Mouse (Mus musculus): ENCODE measurements around the gene Pde7b. TPM values are rescaled to one million over a fixed set of nuclear protein-coding genes. Genes with fewer than 3 reads are reported as not detected.

Gene Pde7b
- total RNA-seq, 2 experiments from 2014 or later, result 41.4 to 66.1 TPM

DNA sequence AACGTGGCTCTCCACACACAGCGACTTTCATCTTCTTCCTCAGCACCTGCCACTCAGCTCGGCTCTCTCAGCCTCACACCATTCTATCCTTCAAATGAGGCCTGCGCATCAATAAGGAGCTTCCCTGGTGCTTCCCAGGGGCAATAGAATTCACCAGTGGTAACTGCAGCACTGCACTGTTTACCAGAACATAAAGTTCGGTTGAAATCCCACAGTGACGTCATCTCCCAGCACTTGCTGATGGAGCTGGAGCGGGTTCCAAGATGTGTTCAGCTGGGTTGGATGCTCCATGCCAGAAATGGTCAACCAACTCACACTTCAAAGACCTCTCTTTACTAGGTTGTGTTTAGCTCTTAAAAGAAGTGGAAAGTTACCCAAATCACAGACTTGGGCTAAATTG is 65.6 kb downstream of the Pde7b start:
- intact Hi-C loops (cut with DNase I), result loop anchor here (2.0 kb wide), 2 partner anchors 66 to 160 kb away; partner anchors contain the start of gene Pde7b
- DNase-seq (ENCODE audit: low spot score in 2 of 2), result peak in 1 of 2 experiments; percentile 53

DNA sequence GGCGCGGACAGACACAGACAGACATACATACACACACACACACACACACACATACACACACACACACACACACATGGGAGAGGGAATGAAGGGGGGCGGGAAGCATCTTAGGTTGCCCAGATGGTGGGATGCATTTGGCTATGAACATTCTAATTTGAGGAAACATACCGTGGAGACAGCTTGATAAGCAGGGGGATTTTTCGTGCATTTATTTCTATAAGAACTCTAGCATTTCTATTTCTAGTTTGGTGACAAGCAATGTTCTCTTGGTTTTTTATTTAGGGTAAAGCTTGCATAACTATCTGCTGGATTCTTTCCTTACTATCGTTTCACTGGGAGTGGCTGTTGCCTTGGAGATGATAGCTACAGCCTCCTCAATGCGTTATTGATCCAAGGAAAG is 66.2 kb downstream of the Pde7b start:
- DNase-seq (ENCODE audit: low spot score in 2 of 2), result peak in 1 of 2 experiments; percentile 67
- intact Hi-C loops (cut with DNase I), result loop anchor here (2.0 kb wide), 2 partner anchors 66 to 160 kb away; partner anchors contain the start of gene Pde7b

DNA sequence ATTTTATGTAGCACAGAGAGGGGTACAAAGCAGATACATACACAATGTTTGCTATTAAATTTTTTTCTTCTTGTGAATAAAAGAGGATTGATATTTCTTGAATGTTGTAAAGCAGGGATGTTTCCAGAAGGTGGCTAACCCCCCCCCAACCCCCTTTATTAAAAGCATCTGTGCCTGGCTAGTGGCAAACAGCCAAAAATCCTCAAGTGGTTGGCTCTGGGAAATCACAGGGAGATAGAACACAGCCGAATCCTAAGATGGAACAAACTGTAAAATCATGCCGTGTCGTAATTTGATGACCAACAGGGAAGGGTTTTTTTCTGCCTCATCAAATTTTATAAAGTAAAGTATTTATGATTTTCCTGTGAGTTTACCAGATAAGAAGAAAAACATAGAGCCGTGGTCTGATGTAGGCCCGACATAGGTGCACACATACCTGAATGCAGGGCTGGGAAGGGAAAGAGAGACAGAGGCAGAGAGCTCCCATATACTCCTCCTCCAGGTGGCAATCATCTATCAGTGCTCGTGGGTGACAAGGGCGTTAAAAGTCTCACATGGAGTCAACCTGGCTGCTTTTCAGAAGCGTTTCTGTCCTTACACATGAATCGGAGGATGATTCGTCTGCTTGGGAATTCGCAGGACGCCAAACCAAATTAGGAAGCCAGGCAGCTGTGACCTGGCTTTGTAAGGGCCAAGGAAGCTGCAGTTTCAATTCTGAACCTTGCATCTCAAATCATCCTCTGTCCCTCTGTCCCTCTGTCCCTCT is 67.4 kb downstream of the Pde7b start:
- DNase-seq (ENCODE audit: low spot score in 2 of 2), result no peak
- intact Hi-C loops (cut with DNase I), result loop anchor here (2.0 kb wide), 2 partner anchors 67 to 161 kb away; partner anchors contain the start of gene Pde7b

DNA sequence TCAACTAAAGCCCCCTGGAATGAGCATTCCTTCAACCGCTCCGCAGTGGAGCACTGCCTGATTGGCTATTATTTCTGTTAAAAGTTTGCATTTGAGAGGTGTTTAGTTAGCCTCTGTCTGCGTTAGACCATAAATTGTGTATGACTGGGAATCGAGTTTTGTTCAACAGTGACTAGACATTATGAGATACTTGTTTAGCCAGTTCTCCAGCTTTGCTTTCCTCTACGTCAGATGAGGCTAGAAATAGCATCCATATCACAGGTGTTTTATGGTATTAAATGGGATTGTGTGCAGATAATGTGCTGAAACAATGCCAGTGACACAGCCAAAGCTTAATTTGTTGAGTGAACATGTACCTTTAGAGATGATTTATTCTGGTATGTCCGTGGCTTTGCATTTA is 70.3 kb downstream of the Pde7b start:
- intact Hi-C loops (cut with DNase I), result no loop called here

DNA sequence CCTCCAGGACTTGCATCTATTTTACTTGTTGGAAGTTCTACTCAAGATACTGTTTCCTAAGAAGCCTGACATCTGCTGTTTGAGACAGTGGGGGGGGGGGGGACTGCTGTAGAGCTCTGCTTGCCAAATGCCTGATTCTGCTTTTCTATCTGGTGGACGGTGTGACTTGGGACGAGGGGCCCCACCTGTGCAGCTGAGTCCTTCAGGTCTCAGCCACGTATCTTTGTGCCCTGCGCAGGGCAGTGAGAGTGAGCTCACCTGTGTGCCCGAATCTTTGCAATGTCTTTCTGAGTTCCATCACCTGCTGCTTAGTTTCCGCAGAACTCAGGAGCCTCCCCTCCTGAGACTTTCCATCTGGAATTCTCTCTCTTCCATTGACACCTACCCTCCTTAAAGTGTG is 70.7 kb downstream of the Pde7b start:
- intact Hi-C loops (cut with DNase I), result no loop called here
- no peak for DNase-seq (ENCODE audit: low spot score in 2 of 2)

More for the DNA sequence above, 70.3 kb downstream of the Pde7b start:
- no peak for DNase-seq (ENCODE audit: low spot score in 2 of 2)

DNA sequence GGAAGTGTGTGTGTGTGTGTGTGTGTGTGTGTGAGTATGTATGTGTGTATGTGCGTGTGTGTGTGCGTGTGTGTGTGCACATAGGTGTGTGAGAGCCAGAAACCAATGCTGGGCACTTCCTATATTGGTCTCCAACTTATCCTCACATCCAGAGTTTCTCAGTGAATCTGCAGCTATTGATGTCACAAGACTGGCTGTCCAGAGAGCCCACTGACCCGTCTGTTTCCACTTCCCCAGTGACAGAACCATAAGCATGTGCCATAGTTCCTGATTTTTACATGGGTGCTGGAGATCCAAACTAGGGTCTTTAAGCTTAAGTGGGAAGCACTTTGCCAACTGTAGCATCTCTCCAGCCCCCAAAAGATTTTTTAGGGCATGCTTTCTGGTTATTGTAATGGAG is 71.6 kb downstream of the Pde7b start:
- no peak for DNase-seq (ENCODE audit: low spot score in 2 of 2)
- intact Hi-C loops (cut with DNase I), result no loop called here

DNA sequence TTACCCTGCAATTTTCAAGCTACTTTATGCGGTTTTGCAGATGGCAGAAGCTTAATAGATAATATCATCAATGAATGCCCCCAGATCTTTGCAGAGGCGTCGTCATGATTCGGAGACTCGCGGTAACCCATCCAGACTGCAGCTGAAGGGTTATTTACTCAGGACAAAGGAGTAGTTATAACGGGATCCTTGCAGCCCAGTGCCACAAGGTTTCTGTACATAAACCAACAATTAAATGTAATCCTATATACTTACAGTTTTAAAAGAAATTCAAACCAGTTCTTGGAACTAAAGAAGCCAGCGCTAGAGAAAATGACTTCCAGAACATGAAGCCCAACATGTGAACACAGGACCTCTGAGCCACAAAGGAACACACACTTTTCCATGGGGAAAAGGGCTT is 88.5 kb downstream of the Pde7b start:
- intact Hi-C loops (cut with DNase I), result no loop called here
- DNase-seq (ENCODE audit: low spot score in 2 of 2), result no peak

DNA sequence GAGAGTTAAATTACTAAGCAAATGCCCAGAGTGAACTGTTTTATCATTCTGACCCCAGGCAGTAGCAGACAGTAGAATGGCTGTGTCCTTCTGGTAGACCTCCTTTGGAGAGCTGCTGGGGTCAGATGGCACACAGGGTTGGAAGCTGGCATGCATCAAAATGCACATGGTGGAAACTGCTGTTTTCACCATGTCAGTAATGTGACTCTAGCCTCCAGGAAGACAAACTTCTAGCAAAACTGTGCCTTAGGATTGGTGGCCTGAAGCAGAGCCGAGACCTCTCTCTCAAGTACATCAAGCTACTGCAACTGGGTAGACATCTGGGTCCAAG is 91.8 kb downstream of the Pde7b start:
- no peak for DNase-seq (ENCODE audit: low spot score in 2 of 2)

DNA sequence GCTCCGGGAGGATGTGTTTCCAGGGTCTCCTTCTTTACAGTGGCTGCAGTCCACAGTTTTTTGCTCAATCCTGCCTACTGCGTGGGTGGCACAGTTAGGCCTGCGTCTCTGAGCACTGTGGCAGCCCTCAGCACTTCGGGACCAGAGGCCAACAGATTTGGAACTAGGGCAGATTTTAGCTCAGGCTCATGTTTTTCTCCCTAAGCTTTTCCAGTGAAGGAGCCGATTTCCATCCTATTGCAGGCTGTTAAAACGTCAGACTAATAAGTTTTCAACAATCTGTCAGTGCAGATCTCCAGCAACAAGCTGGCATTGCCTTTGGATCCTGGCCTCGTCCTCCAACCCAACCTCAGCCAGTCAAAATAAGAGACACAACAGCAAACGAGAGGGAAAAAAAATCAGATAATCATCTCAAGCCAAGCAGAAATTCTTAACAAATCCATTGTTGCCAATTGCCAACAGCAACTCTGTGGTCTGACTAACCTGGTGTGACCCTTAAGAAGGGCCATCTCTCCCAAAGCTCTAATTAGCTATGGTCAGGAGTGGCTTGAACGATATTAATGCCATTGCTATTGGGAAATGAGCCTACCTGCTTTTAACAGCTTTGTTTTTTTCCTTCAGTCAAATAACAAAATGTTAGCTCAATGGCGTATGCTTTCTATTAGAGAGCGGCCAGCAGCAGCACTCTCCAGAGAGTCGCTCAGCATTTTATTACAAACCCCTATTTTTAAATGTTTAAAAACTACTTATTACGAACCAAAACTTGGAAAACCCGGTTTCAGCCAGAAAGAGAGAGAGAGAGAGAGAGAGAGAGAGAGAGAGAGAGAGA is 92.4 kb downstream of the Pde7b start:
- DNase-seq (ENCODE audit: low spot score in 2 of 2), result peak in 1 of 2 experiments; percentile 5
- intact Hi-C loops (cut with DNase I), result no loop called here

More for the DNA sequence above, 91.8 kb downstream of the Pde7b start:
- intact Hi-C loops (cut with DNase I), result no loop called here

DNA sequence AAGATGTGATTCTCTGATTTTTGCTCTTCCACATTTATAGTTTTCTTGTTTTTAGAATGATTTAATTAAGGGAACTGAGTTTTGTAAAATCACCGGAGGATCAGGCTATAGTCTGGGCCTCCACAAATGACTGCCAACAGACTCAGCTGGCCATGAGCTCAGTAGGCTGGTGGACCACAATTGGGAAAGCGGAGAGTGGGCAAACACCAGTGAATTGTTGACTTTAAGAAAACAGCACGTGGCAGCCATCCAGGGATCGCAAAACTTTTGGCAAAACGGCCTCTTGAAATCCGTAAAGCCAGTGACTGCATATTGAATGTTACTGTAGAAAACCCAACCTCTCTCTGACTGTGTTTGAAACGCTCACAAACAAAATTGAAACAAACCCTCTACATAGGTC is 94.8 kb downstream of the Pde7b start:
- intact Hi-C loops (cut with DNase I), result no loop called here
- DNase-seq (ENCODE audit: low spot score in 2 of 2), result no peak

DNA sequence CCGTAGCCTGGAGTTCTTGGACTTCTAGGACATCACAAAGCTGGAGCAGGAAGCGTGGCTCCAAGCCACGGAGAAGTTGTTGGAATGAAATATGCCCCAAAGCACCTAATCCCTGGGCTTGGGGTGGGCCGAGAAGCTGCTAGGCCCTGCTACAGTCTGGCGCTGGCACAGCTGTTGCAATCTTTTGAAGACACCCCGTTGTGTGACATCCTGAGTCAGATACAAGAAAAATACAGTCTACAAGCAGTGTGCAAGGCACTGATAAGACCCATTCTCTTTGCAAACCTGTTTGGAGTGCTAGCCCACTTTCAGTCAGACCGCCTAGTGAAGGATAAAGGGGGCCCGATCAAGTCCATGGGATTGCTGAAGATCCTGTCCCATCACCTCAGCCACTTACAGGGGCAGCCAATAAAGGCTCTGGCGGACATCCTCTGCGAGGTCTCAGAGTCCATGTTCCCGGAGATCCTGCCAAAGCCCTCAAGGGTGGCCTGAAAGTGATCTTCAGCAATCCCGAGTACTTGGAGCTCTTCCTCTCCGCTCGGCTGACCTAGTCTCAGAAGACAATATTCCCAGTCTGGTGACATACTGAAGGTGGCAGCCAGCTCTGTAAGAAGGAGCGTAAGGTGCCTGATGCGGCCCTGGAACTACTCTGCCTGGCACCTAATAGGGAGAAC is 99.0 kb downstream of the Pde7b start:
- intact Hi-C loops (cut with DNase I), result no loop called here
- no peak for DNase-seq (ENCODE audit: low spot score in 2 of 2)

DNA sequence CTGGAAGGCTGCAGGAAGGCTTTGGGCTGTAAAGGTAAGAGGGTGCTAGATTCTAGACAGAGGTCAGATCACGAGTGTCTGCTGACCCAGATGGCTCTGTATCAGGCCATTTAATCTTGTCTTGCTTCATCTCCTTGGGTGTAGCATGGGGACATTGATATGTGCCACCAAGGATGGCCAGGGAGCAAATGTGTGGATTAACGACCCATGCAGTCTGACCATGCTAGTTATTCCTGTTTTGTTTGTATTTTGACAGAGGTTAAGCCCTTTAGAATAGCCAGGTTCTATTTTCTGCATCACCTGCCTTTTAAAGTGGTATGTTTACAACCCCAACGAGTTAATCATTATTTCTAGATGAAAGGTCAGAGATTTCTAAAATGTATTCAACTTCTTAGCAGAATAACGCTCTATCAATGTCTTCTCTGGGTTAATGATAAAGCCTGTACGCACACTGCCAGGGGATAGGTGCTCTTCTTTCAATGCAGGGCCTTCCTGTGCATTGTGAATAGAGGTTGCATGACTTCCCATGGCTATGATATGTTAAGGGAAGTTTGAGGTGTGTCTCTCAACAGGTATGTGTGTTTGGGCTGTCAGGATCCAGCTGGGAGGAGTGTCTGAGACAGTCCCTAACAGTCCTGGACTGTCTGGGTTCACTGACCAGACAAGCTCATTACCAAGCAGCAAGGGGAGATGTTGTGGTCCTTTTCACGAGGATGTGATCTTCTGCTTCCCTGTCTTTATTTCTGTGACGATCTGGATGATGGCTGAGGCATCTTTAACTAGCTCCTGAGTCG is 103.0 kb downstream of the Pde7b start:
- intact Hi-C loops (cut with DNase I), result no loop called here
- DNase-seq (ENCODE audit: low spot score in 2 of 2), result no peak

DNA sequence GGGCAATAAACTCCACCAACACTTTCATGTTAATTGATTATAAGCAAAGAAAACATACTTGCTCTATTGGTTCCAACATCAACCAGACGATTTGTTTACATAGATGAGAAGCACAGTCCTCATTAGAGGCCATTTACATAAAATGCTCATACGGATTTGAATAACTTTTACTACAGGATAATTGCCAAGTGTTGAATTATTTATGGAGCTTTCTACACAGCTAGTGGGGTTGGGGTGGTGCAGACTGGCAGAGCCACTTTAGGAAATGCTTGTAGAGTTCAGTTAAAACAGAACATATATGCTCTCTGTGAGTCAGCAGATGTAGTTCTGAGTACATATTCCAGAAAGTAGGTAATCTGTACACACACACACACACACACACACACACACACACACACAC is 118.9 kb downstream of the Pde7b start:
- intact Hi-C loops (cut with DNase I), result no loop called here

DNA sequence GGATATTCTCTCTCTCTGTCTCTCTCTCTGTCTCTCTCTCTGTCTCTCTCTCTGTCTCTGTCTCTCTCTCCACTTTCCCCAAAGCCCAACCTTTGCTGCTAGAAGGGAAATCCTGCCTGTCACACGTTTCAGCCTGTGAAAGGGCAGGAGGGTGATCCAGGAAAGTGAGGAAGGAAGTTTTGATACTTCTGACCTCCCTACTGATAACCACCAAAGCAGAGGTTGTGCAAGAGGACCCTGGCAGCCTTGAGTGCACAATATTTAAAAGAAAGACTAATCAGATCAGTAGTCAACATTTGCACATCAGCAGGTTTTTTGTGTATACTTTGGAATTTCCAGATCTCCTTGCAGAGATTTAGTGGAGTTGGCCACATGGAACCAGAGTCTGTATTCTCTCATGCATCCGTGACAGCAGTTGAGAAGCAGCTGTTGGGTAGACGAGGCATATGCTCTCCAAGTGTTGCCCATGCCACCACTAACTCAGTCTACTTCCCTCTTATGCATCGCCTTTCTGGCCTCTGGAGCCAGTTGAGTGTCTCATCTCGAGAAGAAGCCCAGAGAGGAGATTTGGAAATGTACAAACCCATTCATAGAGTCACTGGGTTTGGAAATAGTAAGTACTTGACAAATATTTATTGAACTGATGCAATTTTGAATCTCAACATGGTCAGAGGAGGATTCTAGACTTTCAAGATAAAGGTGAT is 129.6 kb downstream of the Pde7b start:
- intact Hi-C loops (cut with DNase I), result loop anchor here (10.0 kb wide), 1 partner anchor 330 kb away; no protein-coding TSS in a partner anchor
- no peak for DNase-seq (ENCODE audit: low spot score in 2 of 2)

More for the DNA sequence above, 118.9 kb downstream of the Pde7b start:
- DNase-seq (ENCODE audit: low spot score in 2 of 2), result no peak

DNA sequence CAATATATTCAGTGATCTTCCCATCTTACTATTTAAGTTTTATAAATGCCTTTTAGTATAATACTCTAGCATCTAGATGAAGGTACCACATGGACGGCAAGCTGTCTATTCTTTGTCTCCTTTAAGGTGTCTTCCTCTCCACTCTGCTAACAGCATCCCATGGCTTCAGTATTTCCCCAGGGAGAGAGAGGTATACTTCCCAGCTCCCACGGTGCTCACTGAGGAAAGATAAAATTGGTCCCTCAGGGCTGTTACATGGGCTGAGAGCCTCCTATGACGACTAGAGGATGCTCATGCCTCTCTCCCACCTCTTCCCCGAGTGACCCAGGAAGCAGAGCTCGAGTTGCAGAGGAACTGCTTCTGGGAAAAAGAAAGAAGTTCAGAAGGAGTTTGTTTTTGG is 130.9 kb downstream of the Pde7b start:
- intact Hi-C loops (cut with DNase I), result loop anchor here (10.0 kb wide), 1 partner anchor 331 kb away; no protein-coding TSS in a partner anchor
- DNase-seq (ENCODE audit: low spot score in 2 of 2), result no peak

DNA sequence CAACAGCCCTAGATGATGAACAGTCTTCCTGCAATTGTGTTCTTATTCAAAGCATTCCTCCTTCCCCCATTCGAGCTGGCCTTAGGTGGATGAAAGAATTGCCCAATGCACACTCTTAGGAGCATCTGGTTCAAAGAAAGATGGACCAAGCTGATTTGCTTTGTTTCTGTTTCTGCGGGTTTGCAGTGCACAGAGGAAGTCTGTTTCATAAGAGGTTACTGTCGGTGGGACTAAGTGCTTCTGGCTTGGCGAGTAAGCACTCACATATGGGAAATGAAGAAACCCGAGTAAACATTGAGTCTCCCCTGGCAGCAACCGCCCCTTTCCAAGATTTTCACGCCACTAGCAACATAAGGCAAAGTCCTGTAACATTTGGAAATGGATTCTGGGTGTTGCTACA is 134.8 kb downstream of the Pde7b start:
- DNase-seq (ENCODE audit: low spot score in 2 of 2), result no peak
- intact Hi-C loops (cut with DNase I), result loop anchor here (10.0 kb wide), 1 partner anchor 335 kb away; no protein-coding TSS in a partner anchor

DNA sequence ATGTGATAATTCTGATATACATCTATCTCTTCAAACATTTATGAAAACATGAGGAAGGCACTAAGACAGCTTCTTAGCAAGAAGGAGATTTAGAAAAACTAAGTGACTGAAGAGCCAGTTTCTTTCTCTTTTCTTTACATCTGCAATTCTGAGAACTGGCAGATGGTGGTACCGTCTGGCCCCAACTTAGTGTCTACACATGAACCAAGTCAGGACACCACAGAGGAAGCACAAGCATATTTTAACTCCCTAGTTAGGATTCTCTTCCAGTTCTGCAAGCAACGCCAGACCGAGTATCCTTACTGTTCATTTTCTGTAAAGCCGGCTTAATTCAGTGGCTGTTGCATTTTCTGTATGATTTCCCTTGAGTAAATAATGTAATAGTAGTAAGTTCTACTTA is 138.9 kb downstream of the Pde7b start:
- intact Hi-C loops (cut with DNase I), result no loop called here
- DNase-seq (ENCODE audit: low spot score in 2 of 2), result peak; percentile 24 to 79

DNA sequence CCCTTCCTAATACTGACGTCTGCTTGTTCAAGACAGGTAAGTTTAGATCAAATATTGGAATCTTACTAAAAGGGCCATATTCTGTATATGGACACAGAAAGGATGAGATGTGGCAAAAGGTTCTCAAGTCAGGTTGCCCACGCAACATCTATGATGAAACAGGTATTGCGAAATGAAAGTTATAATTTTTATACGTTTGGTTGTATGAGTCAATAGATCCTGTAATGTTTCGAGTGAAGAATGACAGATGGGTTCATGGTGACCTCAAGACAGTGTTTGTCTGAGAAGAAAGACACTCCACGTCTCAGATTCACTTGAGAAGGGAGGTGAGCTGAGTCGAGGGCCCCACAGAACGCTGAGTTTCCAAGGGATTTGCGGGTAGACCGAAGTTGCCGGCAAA is 149.9 kb downstream of the Pde7b start:
- DNase-seq (ENCODE audit: low spot score in 2 of 2), result no peak
- intact Hi-C loops (cut with DNase I), result no loop called here

DNA sequence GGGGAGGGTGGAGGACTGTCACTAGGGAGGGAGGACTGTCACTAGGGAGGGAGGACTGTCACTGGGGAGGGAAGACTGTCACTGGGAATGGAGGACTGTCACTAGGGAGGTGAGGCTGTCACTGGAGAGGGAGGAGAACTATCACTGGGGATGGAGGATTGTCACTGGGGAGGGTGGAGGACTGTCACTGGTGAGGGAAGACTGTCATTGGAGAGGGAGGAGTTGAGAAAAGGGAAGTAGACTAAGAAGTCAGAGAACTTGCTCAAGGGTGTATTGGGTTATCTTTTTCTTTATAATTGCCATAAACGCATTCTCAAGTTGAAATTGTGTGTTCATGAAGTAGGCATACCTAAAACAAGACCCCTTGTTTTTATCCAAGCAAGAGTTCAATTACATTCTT is 150.5 kb downstream of the Pde7b start:
- DNase-seq (ENCODE audit: low spot score in 2 of 2), result no peak
- intact Hi-C loops (cut with DNase I), result no loop called here

Measured in left cerebral cortex, postnatal 25 days (tissue).